Mouse (Mus musculus) liver, adult 2 months (tissue): ENCODE data around the gene Cmtm7. TPM values are rescaled to one million over a fixed set of nuclear protein-coding genes. Genes with fewer than 3 reads are reported as not detected.
A peak's percentile ranks its signal among the peaks of the same experiment; 100 is the strongest.

Experiments
- DNase-seq: peaks from one replicate; pipeline ENCODE4 v3.0.0-alpha.2; 2011; ENCODE audit warnings: low read depth, low spot score; ENCODE audit errors: extremely low read depth
- H3K27ac ChIP-seq: fragments of 200-500 bp; replicated peaks from 2 replicates; pipeline ENCODE4 v1.5.1; 2012; ENCODE audit warnings: low read depth, mild to moderate bottlenecking, control low read depth, inconsistent platforms, low read length; ENCODE audit not compliant: insufficient read depth
- H3K27me3 ChIP-seq: fragments of 200-500 bp; 2 replicates; pipeline ENCODE4 v1.6.1; 2012; ENCODE audit warnings: mild to moderate bottlenecking, moderate library complexity, low read length, inconsistent platforms; ENCODE audit not compliant: control insufficient read depth, insufficient read depth
- H3K36me3 ChIP-seq: fragments of 200-500 bp; 2 replicates; pipeline ENCODE4 v1.6.1; 2012; ENCODE audit warnings: low read length, inconsistent platforms; ENCODE audit not compliant: control insufficient read depth, insufficient read depth
- H3K4me1 ChIP-seq: fragments of 200-500 bp; 2 replicates; pipeline ENCODE4 v1.6.1; 2011; ENCODE audit warnings: low read length; ENCODE audit not compliant: control insufficient read depth, insufficient read depth
- H3K4me3 ChIP-seq: fragments of 200-500 bp; 2 replicates; pipeline ENCODE4 v1.5.1; 2011; ENCODE audit warnings: low read depth, mild to moderate bottlenecking, control low read depth, low read length, moderate library complexity; ENCODE audit not compliant: insufficient read depth
- H3K79me2 ChIP-seq: fragments of 200-500 bp; 2 replicates; pipeline ENCODE4 v1.6.1; 2012; ENCODE audit warnings: inconsistent platforms, mild to moderate bottlenecking, low read length, moderate library complexity; ENCODE audit not compliant: control insufficient read depth, insufficient read depth
- H3K9ac ChIP-seq: fragments of 200-500 bp; 2 replicates; pipeline ENCODE4 v1.6.1; 2012; ENCODE audit warnings: low read depth, mild to moderate bottlenecking, control low read depth, inconsistent platforms, low read length
- CTCF ChIP-seq: fragments of 200-500 bp; IDR thresholded peaks from 2 replicates; pipeline ENCODE4 v1.5.1; 2011; ENCODE audit warnings: low read depth, low read length, control low read depth
- POLR2A ChIP-seq: fragments of 200-500 bp; IDR thresholded peaks from 2 replicates; pipeline ENCODE4 v1.6.1; 2011; ENCODE audit warnings: low read length, control low read depth; ENCODE audit not compliant: insufficient read depth; ENCODE audit errors: extremely low read depth
- WGBS: fragments of 180-500 bp; shearing (Covaris S2); methylation state at CpG from one replicate; pipeline ENCODE4 v1.1.7; 2018; 5-methylcytosine and 5-hydroxymethylcytosine counted together
- polyA plus RNA-seq: library from polyadenylated mRNA; depleted of rRNA; stranded (reverse); fragments of >200 nt; gene quantifications from 2 replicates; pipeline ENCODE4 v1.2.3, GENCODE M21; 2012
- total RNA-seq: library from RNA; depleted of rRNA; stranded (reverse); fragments of >200 nt; gene quantifications from 2 replicates; pipeline ENCODE4 v1.2.3, GENCODE M21; 2014

Gene Cmtm7
- total and polyA plus RNA-seq, 2 experiments = 5.3 to 17.3 TPM

DNA sequence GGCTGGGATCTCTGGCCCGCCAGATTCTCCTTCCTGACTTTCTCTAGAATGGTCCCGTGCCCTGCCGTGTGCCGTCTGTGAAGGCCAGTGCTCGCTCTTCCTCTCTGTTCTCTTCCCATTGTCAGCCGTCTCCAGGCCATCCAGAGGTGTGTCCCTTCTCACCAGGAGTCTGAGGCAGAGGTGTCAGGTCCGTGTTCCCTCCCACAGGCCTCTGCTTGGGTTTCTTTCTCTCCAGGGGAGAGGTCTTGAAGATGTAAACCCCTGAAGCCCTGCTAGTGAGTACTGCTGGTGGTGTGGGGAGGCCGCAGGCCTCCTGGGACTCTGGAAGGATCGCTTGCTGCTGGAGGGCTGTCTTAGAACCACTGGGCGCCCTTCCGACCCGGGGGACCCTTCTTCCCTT, 34.2 kb downstream of the Cmtm7 start:
- H3K79me2 ChIP-seq = no peaks in the 10 kb centered on the region
- peaks cover 19% of the 10 kb centered on the region for H3K36me3 ChIP-seq
- no peak overlapping the region for H3K9ac ChIP-seq
- H3K4me1 ChIP-seq = peaks cover 3% of the 10 kb centered on the region
- TF ChIP-seq POLR2A (no peak), CTCF (no peak)
- 94% methylated on average over 12 of the region's 12 CpGs for WGBS
- no peak for DNase-seq
- H3K27me3 ChIP-seq = no peaks in the 10 kb centered on the region
- no peak overlapping the region for H3K4me3 ChIP-seq
- no peak overlapping the region for H3K27ac ChIP-seq

- 89% methylated on average over 10 of the region's 10 CpGs for WGBS
- peaks cover 21% of the 10 kb centered on the region for H3K36me3 ChIP-seq
- H3K79me2 ChIP-seq = no peaks in the 10 kb centered on the region
- H3K27ac ChIP-seq = no peak overlapping the region
- H3K4me3 ChIP-seq = no peak overlapping the region
- H3K27me3 ChIP-seq = no peaks in the 10 kb centered on the region
- H3K9ac ChIP-seq = no peak overlapping the region
- TF ChIP-seq POLR2A (no peak), CTCF (no peak)
- DNase-seq = no peak
- peaks cover 3% of the 10 kb centered on the region; the same call in 1 of the 2 replicates for H3K4me1 ChIP-seq
Observed at GRCm38 (mm10) chr9:114747012-114747411, 34.6 kb downstream of the Cmtm7 start.

DNA sequence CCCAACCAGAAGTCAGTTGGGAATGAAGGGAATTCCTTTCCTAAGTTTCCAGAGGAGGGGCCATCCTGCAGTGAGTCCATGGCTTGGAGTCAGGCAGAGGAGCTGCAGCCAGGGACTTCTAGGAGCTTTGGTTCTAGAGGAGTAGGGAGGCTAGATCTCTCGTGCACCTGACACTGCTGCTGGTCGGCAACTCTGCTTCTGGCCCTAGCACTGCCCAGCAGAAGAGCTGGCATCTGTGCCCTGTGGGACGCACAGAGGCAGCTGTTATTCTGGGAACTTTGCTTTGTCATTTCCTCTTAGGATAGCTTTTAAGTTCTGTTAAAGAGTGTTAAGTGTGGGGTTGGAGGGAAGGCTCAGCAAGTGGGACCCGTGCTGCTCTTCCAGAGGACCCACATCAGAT, 36.0 kb downstream of the Cmtm7 start:
- WGBS = 80% methylated on average over 4 of the region's 4 CpGs
- Histone ChIP-seq H3K79me2 (peaks cover under 1% of the 10 kb centered on the region; the same call in 1 of the 2 replicates), H3K27me3 (no peaks in the 10 kb centered on the region), H3K4me1 (peaks cover 3% of the 10 kb centered on the region; the same call in 1 of the 2 replicates), H3K4me3 (no peak overlapping the region), H3K36me3 (peaks cover 22% of the 10 kb centered on the region), H3K27ac (no peak overlapping the region), H3K9ac (no peak overlapping the region)
- no peak for DNase-seq
- TF ChIP-seq POLR2A (no peak), CTCF (no peak)

GRCm38 (mm10) chr9:114745163-114745562, 36.5 kb downstream of the Cmtm7 start:
- no peak for DNase-seq
- H3K79me2 ChIP-seq = peaks cover 5% of the 10 kb centered on the region; the same call in 1 of the 2 replicates
- H3K4me1 ChIP-seq = peaks cover 3% of the 10 kb centered on the region; the same call in 1 of the 2 replicates
- no peaks in the 10 kb centered on the region for H3K27me3 ChIP-seq
- no peak overlapping the region for H3K4me3 ChIP-seq
- WGBS = 73% methylated on average over 4 of the region's 4 CpGs
- H3K36me3 ChIP-seq = peaks cover 27% of the 10 kb centered on the region
- no peak overlapping the region for H3K27ac ChIP-seq
- TF ChIP-seq CTCF = no peak
- no peak for TF ChIP-seq POLR2A
- no peak overlapping the region for H3K9ac ChIP-seq

DNA sequence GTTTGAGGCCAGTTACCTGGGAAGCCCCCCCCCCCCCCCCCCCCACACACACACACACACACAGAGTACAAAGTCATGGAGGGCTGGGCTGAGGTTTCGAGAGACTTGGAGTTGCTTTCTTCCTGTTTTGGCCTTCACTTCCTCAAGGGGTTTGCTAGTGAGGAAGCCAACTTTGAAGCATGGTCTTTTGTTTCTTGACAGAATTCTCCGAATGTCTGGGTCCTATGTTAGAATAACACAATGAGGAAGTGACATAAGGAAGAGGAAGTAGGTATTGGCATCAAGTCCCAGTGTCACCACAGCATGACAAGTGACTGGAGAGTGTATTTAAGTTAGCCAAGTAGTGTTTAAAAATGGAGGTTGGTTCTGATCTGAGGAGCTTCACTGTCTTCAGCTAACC, 38.9 kb downstream of the Cmtm7 start:
- H3K27ac ChIP-seq = no peak overlapping the region; the same call in 1 of the 2 replicates
- H3K79me2 ChIP-seq = peaks cover 12% of the 10 kb centered on the region; the same call in 1 of the 2 replicates
- 72% methylated on average over 2 of the region's 2 CpGs for WGBS
- H3K36me3 ChIP-seq = peaks cover 34% of the 10 kb centered on the region
- no peaks in the 10 kb centered on the region for H3K27me3 ChIP-seq
- peaks cover 5% of the 10 kb centered on the region; the same call in 1 of the 2 replicates for H3K4me1 ChIP-seq
- no peak overlapping the region for H3K4me3 ChIP-seq
- H3K9ac ChIP-seq = no peak overlapping the region
- DNase-seq = peak; percentile 64
- TF ChIP-seq CTCF (no peak), POLR2A (no peak)

GRCm38 (mm10) chr9:114740336-114740735, 41.3 kb downstream of the Cmtm7 start:
- Histone ChIP-seq H3K27ac (no peak overlapping the region), H3K27me3 (no peaks in the 10 kb centered on the region), H3K4me1 (peaks cover 8% of the 10 kb centered on the region), H3K4me3 (no peak overlapping the region), H3K79me2 (peaks cover 19% of the 10 kb centered on the region; the same call in 1 of the 2 replicates), H3K9ac (no peak overlapping the region), H3K36me3 (peaks cover 30% of the 10 kb centered on the region)
- 88% methylated on average over 9 of the region's 9 CpGs for WGBS
- no peak for DNase-seq
- no peak for TF ChIP-seq CTCF
- TF ChIP-seq POLR2A = no peak
